Mouse (Mus musculus) gastrocnemius, postnatal 14 days (tissue): Measurements from ENCODE around the gene Ppp1r3e. TPM values are rescaled to one million over a fixed set of nuclear protein-coding genes. Genes with fewer than 3 reads are reported as not detected.
A peak's percentile ranks its signal among the peaks of the same experiment; 100 is the strongest.

Experiments used
- DNase-seq: peaks from one replicate; pipeline ENCODE4 v3.0.0; 2021; ENCODE audit warnings: mixed read lengths
- intact Hi-C: fragments of 180-260 bp; cut with DNase I; formaldehyde crosslinking; loops from one replicate; pipeline ENCODE4 v1.15.1; 2025; ENCODE audit warnings: low total_unique reads
- long read RNA-seq, 2 experiments: library from polyadenylated mRNA; stranded (forward); transcript quantifications; one replicate each; pipeline ENCODE4 v2.0.0; 2021
- total RNA-seq, 2 experiments: library from RNA; stranded (reverse); gene quantifications; 2 replicates each; pipeline ENCODE4 v1.2.3; 2021

Gene Ppp1r3e
- total RNA-seq, result 1 to 10 TPM; 2.8 to 6.8 TPM
- long read RNA-seq, experiment 1, partial matches to known transcripts, result 0 of 1 reads
- long read RNA-seq, experiment 1, other reads (novel, unspliced or antisense), result 0 of 1 reads
- long read RNA-seq, experiment 2, partial matches to known transcripts, result 0 of 3 reads
- long read RNA-seq, experiment 2, other reads (novel, unspliced or antisense), result 1 of 3 reads

DNA sequence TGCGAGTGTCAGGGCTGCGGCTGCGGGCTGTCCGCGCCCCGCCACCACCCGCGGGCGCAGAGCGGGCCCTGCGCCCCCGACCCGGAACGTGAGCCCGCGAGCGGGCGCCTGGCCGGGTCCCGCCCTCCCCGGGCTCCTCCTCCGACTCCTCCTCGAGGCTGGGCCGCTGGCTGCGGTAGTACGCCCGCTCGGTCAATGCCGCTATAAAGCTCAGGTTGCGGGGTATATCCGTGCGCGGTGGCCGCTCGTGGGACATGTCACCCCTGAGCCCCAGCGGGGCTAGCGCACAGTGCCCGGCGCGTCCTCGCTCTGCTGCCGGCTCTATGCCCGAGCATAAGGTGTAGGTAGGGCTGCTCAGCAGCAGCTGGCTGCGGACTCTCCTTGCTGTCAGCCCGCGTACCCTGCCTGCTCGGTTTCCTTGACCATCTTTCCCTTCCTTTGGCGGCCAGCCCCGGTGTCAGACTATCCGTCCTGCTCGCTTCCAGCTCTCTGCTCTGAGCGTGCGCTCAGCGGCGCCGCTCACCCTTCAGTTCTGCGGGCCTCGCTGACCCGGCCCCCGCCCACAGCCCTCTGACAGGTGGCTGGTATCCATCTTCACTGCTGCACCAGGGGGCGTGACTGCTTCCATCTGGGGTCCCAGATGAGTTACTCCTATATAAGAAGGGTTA is at the start of gene Ppp1r3e:
Gene Ppp1r3e (minus strand): TSS at position 503 of the 668 bp plus-strand sequence.
- DNase-seq, result peak; percentile 71
- intact Hi-C loops, result no loop called here

DNA sequence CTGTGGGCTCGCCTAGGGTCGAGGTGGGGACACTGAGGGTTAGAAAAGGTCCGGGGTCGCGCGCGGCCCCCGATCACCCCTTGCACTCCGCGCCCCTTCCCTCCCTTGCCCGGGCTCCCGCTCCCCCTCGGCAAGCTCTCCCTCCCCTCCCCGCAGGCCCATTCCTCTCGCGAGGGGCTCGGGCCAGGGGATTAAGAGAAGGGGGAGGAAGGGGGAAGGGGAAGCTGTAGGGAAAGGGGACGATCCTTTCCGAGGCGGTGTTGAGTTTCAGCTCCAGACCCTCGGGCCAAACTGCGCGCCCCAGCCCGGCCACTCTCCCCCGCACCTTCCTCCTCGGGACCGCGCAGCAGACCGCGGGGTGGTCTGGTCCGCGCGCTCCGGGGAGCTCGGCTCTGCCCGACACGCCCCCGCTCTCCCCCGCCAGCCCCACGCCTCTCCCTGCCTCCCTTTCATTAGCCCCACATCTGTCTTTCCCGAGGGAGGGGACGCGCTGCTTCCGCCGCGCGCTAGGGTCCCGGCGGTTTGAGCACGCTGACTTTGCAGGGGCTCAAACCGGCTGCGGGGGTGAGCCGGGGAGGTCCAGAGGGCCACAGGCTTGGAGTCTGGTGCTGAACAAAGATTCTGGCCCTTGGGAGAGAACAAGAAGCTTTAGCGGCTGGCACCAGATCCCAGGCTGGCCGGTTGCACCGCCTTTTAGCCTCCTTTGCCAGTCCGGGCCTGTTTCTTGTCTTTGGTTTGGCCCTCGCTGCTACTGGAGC is 49.2 kb upstream of the Ppp1r3e start:
- intact Hi-C loops, result no loop called here
- DNase-seq, result peak; percentile 79

DNA sequence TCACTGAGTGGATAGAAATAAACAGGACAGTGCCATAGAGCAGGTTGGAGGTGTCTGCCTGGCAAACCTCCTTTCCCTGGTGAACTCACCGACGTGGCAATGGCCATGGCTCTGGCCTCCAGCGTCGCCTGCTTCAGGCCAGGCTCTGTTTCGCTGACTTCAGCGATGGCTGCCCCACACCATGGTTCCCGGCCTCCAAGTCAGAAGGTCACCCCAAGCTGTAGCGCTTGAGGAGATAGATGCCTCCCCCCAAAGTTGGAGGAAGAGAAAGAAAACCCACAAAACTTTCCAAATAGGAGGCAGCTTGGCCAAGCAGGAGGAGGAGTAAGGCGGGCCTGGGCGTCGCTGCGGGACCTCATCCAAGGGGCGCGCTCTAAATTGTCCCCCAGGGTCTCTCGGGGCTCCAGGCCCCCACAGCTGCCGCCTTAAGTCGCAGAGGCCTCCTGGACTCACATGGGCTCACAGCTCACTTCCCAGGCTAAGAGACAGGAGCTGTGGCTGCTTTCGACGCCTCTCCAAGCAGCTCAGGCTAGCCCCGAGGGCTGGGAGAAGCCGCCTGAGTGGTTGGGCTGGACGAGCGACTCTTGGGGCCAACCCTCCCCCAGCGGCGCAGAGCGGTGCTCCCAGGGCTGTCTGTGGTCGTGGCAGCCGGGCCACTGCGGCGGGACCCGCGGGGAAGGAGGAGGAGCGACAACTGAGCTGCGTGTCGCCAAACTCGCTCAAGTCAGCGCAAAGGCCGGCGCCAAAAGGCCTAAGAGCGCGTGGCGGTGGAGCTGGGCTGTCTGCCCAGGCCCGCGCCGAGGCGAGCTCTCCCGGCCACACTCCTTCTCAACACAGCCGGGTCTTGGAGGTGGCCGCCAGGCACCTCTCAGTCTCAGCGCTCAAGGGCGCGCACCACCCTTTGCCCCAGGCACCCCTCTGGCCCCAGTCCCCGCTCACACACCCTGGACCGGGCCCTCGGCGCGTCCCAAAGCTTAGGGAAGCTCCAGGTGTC is 48.3 kb upstream of the Ppp1r3e start, which contains the start of gene Efs:
Gene Efs (minus strand): TSS at position 778 of the 994 bp plus-strand sequence.
- DNase-seq, result peak; percentile 78
- intact Hi-C loops, result no loop called here

DNA sequence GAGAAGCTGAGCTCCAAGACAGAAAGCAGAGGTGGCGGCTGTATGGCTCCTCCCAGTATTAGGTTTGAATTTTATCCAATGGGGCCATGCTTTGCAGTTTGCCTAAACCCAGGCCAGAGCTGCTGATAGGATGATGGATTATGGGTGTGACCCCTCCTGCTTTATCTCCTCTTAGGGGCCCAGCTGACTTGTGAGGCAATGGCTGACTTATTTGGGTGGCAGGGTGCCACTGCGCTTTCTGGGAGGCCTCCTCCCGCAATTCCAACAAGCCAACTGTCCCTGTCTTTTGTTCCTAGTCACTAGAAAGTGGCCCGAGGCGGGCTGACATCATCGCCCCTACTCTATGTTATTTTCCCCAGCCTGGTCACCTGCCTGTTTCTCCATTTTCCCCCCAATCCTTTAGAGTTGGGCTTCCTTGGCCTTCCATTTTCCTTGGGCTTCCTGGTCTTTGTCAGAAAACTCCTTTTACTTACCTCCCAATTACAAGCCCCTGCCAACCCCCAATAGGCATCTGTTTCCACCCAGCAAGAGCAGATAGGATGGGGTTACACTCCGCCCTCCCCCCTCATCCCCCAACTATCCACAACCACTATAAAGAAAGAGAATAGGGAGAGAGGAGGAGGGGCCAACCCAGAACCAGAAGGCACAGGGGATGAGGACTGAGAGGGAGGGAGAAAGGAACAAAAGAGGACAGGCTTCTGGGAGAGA is 47.4 kb upstream of the Ppp1r3e start:
- DNase-seq, result peak; percentile 72
- intact Hi-C loops, result no loop called here

DNA sequence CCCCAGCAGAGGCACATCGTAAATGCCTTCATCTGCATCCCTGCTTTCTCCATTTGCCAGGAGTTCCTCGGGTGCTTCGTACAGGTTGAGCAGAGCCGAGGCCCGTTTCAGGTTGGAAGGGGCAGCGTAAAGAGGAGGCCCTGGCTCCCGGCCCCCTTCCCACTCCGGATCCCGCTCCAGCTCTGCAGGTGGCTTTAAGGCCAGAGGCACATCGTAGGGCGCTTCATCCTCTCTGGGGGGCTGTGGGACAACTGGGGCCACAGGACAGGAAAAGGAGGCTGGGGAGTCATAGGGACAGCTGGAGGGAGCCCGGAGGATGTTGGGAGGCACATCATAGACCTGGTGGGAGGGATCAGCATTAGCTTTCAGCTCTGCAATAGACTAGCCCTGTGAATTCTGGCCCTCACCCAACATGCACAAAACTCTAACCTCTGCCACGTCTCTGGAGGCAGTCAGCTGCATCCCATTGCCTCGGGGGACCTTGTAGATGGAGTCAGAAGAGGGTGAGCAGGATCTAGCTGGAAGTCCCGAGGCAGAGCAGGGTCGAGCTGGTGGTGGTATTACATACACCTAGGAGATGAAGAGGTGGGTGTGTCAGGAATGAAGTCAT is 42.8 kb upstream of the Ppp1r3e start:
- no peak for DNase-seq
- intact Hi-C loops, result no loop called here

DNA sequence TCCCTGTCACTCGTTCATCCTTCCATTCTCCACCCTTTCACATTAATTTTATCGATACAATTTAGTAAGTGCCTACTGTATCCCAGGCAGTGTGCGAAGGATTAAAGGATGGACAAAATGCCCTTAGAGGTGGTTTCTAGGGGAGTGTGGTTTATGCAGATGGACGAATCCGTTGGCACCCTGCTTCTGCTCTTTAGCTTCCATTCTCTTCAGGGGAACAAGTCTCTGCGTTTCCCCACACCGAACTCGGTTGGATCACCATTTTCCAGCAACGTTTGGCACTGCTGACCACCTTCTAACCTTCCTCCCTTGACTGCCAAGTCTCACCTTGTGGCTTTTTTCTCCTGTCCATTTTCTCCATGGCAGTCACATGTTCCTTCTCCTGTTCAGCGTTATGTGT is 36.0 kb upstream of the Ppp1r3e start:
- intact Hi-C loops, result no loop called here
- DNase-seq, result no peak

DNA sequence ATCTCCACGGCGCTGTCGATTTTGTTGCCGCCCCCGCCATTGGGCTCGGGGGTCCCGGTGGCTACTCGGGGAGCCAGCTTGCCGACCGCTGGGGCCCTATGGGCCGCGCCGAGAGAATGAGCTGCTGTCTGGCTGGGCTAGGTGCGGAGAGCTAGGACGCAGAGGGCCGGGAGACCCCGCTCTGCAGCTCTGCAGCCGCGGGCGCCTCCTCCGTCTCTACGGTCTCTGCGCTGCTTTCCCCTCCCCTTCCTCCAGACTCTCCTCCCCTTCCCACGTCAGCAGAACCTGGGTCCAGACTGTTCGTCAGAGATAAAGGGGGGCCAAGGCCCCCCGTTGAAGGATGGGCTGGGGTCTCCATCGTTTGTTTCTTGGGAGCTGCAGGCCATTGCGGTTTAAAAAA is 35.5 kb upstream of the Ppp1r3e start, which contains the start of gene Slc22a17:
Gene Slc22a17 (minus strand): TSS at position 247 of the 400 bp plus-strand sequence.
- peak; percentile 75 for DNase-seq
- intact Hi-C loops, result no loop called here

DNA sequence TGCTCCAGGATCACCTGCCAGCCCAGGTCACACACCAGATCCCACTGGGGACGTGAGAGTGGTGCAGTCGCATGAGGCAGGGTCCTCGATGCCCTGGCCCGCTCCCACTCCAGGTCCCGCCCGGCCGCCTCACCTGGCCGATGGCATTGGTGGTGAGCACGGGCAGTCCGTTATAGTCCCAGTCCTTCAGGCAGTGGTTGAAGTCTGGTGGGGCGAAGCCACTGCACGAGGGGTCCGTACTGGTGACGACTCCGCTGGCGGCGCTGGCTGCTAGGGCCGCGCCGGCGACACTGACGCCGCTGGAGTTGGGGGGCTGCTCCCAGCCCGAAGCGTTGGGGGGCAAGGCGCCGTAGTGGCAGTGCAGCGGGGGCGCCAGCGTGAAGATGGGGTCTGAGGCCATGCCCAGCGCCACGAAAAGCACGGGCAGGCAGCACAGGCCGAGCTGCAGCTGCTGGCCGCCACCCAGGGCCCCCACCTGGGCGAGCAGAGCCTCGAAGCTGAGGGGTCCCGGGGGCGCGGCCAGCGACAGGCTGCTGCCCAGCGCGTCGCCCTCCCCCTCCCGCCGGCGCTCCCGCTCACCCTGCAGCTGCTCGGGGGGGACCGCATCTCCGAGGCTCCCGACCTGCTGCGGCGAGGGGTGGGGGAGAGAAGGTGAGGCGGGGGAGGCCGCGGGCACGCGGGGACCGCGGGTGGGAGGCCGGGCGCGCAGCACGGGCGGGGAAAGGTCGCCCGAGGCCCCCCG is 34.9 kb upstream of the Ppp1r3e start:
- intact Hi-C loops, result no loop called here
- no peak for DNase-seq

DNA sequence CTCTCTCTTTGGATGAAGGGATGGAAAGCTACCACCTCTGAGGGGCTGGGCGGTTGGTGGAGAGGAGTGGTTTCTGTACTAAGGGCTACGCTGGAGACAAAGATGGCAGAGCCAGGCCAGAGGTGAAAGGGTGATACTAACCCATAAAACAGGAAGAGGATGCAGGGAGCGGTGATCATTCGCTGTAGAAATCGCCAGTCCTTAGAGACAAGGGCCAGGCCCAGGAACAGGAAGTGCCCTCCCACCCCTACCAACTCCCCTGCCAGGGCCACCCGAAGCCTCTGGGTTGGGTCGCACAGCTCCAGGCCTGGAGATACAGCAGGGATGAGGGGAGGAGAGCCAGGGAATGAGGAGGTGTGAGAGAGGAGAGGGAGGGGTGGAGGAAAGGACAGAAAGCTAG is 31.3 kb upstream of the Ppp1r3e start:
- DNase-seq, result no peak
- intact Hi-C loops, result no loop called here

DNA sequence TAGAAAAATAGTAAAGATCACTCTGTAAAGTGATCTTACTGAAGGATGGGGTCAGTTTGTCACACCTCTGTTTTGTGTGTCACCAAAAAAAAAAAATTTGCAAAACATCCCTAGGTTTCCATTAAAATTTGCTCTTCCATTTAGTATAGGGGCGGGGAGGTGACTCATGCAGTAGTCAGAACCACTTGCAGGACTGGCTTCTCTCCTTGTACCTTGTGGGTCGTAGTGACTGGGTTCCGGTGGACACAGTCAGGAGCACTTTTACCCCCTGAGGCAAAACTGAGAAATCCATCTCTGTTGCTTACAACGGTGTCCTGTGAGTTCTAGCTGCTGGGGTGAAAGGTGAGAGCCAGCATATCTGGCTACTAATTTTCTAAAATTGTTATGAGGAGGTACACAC is 26.3 kb upstream of the Ppp1r3e start:
- intact Hi-C loops, result loop anchor here (5.0 kb wide), 2 partner anchors 34 to 109 kb away; partner anchors contain the start of gene Cmtm5

DNA sequence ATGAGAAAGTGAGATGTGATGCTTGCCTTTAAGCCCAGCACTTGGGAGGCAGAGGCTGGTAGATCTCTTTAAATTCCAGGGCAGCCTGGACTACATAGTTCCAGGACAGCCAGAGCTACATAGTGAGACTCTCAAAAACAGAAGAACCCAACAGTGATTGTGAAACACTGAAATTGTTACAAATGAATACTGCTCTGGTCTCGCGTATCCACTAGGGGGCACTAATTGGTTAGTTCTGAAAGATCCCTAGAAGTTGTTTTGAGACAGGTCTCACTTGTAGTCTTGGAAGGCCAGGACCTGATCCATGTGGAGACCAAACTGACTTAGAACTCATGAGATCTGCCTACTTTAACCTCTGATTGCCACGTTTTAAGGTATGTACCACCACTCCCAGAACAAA is 23.0 kb upstream of the Ppp1r3e start:
- DNase-seq, result peak; percentile 55
- intact Hi-C loops, result loop anchor here (5.0 kb wide), 2 partner anchors 37 to 112 kb away; partner anchors contain the start of gene Cmtm5

More for the DNA sequence above, 26.3 kb upstream of the Ppp1r3e start:
- no peak for DNase-seq

DNA sequence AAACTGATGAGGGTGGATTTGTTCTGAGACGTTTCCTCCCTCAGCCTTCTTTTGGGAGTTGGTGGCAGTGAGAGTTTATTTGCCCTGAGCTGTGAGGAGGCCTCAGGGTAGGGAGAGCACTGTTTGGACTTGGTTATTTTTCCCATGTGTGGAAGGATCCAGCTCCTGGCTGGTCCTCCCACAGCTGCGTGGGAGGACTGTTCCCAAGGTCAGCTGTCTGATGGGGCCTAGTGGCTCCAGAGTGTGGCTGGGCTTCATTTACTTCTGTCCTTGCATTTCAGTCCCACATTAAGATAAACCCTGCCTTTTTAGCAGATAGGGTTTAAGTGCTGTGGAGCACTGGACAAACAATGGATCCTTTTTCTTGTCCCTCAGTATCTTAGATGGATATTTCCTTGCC is 20.1 kb upstream of the Ppp1r3e start:
- intact Hi-C loops, result no loop called here
- DNase-seq, result no peak

DNA sequence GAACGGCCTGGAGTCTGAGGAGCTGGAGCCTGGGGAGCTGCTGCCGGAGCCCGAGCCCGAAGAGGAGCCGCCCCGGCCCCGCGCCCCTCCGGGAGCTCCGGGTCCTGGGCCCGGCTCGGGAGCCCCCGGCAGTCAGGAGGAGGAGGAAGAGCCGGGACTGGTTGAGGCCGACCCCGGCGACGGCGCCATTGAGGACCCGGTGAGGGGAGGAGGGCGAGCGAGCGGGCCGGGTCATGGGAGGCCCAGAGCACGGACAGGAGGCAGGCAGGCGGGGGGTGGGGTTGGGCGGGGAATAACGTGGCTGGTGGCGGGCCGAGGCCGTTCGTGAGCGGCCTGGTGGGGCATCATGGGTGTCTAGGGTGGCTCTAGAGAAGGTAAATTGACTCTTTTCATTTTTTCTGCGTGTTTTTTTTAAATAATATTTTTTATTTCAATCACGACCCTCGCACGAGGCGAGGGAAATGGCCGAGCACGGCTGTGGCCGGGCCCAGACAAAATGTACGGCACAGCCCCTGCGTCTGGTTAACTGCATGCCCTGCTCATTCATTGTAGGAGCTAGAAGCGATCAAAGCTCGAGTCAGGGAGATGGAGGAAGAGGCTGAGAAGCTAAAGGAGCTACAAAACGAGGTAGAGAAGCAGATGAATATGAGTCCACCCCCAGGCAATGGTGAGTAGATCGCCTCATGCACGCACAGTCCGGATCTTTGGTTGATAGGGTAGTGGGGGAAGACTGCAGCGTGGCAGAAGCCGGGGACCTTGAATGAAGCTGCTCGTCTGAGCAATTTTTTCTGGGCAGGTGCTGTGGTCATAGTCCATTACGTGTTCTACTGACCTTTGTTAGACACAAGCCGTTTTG is 17.2 kb upstream of the Ppp1r3e start:
- DNase-seq, result peak; percentile 74
- intact Hi-C loops, result no loop called here

DNA sequence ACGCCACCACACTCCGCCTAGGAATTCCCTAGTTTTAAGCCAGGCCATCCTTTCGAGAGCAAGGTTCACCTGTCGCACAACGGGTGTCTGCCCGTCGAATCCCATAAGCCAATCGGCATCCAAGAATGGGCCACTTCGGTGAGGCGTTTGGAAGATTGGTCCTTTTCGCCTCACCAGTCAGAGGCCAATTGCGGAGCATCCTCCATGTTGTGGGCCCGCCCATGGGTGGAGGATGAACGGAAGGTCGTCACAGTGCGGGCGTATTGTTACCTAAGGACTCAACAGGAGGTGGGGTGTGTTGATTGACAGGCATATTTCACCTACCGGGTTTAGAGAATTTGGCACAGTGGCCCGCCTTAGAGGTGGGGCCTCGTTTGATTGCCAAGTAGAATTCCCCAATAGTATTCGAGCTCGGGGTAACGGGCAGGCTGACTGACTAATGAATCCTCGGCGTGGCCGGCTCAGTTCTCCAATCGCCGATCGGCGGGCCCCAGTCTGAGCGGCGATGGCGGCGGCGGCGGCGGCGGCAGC is 16.4 kb upstream of the Ppp1r3e start:
- intact Hi-C loops, result no loop called here
- peak; percentile 94 for DNase-seq

DNA sequence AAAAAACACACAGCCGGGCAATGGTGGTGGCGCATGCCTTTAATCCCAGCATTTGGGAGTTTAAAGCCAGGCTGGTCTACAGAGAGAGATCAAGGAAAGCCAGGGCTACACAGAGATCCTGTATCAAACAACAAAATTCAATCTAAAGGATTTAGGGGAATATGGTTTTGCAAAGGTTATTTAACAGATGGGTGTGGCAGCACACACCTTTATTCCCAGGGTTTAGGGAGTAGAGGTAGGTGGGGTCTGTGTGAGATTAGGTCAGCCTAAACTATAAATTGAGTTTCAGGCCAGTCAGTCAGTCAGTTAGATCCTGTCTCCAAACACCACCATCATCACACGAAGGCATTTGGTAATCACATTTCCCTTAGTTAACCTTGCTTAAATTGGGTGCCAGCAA is 14.8 kb upstream of the Ppp1r3e start, which contains the start of gene Pabpn1:
Gene Pabpn1 (plus strand): TSS at position 301 of the 400 bp plus-strand sequence.
- intact Hi-C loops, result no loop called here
- no peak for DNase-seq

DNA sequence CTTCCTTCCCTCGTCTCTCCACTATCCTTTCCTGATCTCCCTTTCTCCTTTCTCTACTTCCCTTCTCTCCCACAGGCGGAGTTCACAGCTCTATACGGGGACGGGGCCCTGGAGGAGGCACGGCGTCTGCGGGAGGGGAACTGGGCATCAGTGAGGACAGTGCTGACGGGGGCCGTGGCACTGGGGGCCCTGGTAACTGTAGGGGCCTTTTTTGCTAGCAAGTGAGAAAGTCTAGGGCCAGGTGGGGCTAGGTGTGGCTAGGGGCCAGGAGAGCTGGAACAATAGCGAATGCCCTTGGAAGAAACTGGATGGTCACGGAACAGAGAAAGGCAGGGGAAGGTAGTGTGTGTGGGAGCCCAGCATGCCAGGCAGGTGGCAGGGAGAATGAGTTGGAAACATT is 8.0 kb upstream of the Ppp1r3e start:
- no peak for DNase-seq
- intact Hi-C loops, result no loop called here
